Mouse (Mus musculus) liver, embryonic 11.5 days (tissue): ENCODE measurements around the gene Setd6. TPM values are rescaled to one million over a fixed set of nuclear protein-coding genes. Genes with fewer than 3 reads are reported as not detected.

ENCODE experiments used
- ATAC-seq: fragments of 200-750 bp; cut with Nextera tagmentation; replicated peaks from 2 replicates; pipeline ENCODE4 v1.8.0; 2017; ENCODE audit warnings: moderate number of reproducible peaks, mild to moderate bottlenecking, moderate TSS enrichment, moderate library complexity; ENCODE audit not compliant: low FRiP score
- DNase-seq: peaks from one replicate; pipeline ENCODE4 v3.0.0-alpha.2; 2017; ENCODE audit warnings: low spot score
- H3K27ac ChIP-seq: fragments of 300-500 bp; sonication (generic); 2 replicates; pipeline ENCODE4 v1.5.1; 2014; ENCODE audit warnings: mild to moderate bottlenecking, low read depth, low read length, control low read depth
- H3K27me3 ChIP-seq: fragments of 300-500 bp; sonication (generic); replicated peaks from 2 replicates; pipeline ENCODE4 v1.6.1; 2014; ENCODE audit warnings: low read length, mixed read lengths; ENCODE audit not compliant: control insufficient read depth, insufficient read depth
- H3K36me3 ChIP-seq: fragments of 300-500 bp; sonication (generic); 2 replicates; pipeline ENCODE4 v1.6.1; 2014; ENCODE audit warnings: mild to moderate bottlenecking, low read length, moderate library complexity, mixed read lengths; ENCODE audit not compliant: control insufficient read depth, insufficient read depth
- H3K4me1 ChIP-seq: fragments of 300-500 bp; sonication (generic); replicated peaks from 2 replicates; pipeline ENCODE4 v1.6.1; 2014; ENCODE audit warnings: low read length, mixed read lengths; ENCODE audit not compliant: control insufficient read depth, insufficient read depth
- H3K4me2 ChIP-seq: fragments of 300-500 bp; sonication (generic); 2 replicates; pipeline ENCODE4 v1.6.1; 2014; ENCODE audit warnings: mild to moderate bottlenecking, control low read depth, moderate library complexity
- H3K4me3 ChIP-seq: fragments of 300-500 bp; sonication (generic); 2 replicates; pipeline ENCODE4 v1.5.1; 2014; ENCODE audit warnings: low read depth, low read length, control low read depth
- H3K9ac ChIP-seq: fragments of 300-500 bp; sonication (generic); 2 replicates; pipeline ENCODE4 v1.6.1; 2014; ENCODE audit warnings: low read depth, low read length, control low read depth
- H3K9me3 ChIP-seq: fragments of 300-500 bp; sonication (generic); 2 replicates; pipeline ENCODE4 v1.6.1; 2016; ENCODE audit warnings: low read length, inconsistent platforms, mixed read lengths; ENCODE audit not compliant: control insufficient read depth
- WGBS: fragments of 180-500 bp; shearing (Covaris S2); extraction: QIAGEN DNeasy Blood & Tissue Kit; methylation state at CpG from one replicate; pipeline ENCODE4 v1.1.7; 2014; 5-methylcytosine and 5-hydroxymethylcytosine counted together
- polyA plus RNA-seq: library from polyadenylated mRNA; unstranded; fragments of >200 nt; fragmentation: Nextera tagmentation; extraction: Ambion mirVana; gene quantifications from 2 replicates; pipeline ENCODE4 v1.2.1, GENCODE M21; 2014

Gene Setd6
- polyA plus RNA-seq, 1 experiment from 2014 or later: 34.1 TPM

DNA sequence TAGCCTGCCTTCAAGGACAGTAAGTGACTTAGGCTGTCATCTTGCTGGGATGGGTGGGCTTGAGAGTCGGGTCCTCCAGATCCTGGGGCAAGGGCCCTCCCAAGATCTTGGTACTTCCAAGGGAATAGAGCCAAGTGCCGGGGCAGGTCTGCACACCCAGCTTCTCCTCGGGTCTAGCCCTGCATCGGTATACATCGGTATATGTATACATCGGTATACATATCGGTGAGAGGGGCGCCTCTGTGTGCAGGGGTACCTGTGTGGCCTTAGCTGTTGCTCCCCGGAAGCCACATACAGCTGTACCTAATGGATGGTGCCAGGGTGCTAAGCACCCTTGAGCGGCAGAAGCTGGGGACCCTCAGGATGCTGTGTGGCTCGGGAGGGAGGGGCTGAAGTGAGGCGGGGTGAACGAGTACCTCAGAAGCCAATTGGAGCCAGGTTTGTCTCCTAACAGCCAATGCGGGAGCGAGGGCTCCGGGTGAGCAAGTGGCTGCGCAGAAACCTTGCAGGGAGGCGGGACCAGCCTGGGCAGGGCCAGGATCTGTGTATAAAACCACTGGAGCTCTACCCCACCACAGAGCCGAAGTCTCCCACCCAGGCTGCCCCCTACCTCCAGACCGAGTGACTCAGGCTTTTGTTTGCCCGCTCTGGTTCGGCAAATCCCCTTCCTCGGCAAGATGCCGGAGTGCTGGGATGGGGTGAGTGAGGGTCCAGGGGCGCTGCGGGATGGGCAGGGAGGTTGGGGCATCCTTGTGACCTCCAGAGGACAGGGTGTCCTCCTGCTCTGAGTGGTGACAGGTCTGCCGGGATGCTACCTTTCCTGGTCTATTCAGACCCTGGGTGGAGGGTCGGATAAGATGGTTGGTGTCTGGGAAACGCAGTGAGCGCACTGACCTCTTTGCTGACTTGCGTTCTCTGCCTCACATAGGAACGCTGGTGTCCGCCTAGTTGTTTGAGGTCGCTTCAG is 12.9 kb upstream of the Setd6 start:
- 5% methylated on average over 34 of the region's 34 CpGs for WGBS
- peak overlapping the region; percentile 93 for H3K4me2 ChIP-seq
- H3K27ac ChIP-seq: no peak overlapping the region
- H3K27me3 ChIP-seq: peaks cover 12% of the 10 kb centered on the region
- H3K9me3 ChIP-seq: no peaks in the 10 kb centered on the region
- peak overlapping the region; percentile 5 for H3K9ac ChIP-seq
- ATAC-seq: peak; percentile 83
- peak overlapping the region; percentile 51 for H3K4me3 ChIP-seq
- DNase-seq: peak; percentile 70
- no peaks in the 10 kb centered on the region; the same call in 1 of the 2 replicates for H3K36me3 ChIP-seq
- peaks cover 7% of the 10 kb centered on the region for H3K4me1 ChIP-seq

DNA sequence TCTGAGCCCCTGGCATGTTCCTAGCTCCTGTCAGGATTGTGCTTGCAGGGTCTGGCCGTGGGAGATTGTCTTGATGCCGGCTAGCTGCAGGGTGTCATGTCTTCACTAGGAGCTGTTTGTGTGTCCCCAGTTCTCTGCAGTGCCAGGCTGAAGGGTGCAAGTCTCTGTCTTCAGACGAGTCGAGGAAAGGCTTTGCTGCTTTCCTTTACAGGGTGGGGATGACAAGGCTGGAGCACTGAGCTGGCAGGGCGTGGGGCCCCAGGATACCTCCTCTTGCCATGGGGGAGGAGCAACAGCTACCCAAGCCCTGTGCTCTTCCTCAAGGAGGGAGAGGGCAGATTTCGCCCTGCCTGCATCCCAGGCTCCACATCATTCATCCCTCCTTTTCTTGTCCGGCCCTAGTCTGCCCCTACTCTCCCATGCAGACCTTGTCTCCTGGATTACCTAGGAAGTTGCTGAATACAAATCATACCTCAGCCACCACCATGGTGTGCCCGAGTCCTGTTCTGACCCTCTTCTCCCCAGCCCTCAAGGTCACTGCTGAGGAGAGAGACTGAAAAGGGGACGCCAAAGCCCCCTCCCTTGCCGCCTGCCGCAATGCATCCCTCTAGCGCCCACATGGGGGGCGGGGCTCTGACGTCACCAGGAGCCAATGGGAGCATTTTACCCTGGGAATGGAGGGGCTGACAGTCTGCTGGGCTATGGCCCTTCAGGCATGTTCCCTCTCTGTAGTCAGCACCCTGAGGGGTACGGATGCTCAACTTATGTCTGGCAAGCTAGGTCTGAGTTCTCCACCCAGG is 12.0 kb upstream of the Setd6 start:
- DNase-seq (no peak), ATAC-seq (peak; percentile 33)
- 10% methylated on average over 15 of the region's 15 CpGs for WGBS
- Histone ChIP-seq H3K4me2 (peak overlapping the region; percentile 93), H3K27ac (no peak overlapping the region), H3K9ac (peak overlapping the region; percentile 20), H3K36me3 (no peaks in the 10 kb centered on the region; the same call in 1 of the 2 replicates), H3K4me1 (peaks cover 7% of the 10 kb centered on the region), H3K27me3 (peaks cover 5% of the 10 kb centered on the region), H3K9me3 (no peaks in the 10 kb centered on the region), H3K4me3 (peak overlapping the region; percentile 51)

DNA sequence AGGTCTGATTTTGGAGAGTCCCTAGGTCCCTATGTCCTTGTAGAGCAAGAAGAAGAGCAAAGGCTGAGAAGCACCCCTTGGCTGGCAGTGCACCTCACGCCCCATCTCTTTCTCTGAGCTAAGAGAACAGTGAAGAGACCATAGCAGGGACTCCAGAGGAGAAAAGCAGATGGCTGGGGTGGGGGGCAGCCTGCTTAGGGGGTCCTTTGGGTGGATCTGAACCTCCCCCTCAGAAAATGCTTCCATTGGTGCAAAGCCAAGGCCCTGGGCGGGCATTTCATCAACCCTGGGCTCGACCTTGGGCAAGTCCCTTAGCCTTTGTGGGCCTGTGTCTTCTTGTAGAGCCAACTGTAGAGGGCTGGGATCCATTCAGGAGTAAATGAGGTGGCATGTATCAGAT is 11.1 kb upstream of the Setd6 start:
- Histone ChIP-seq H3K27ac (no peak overlapping the region), H3K4me2 (no peak overlapping the region), H3K4me1 (peaks cover 7% of the 10 kb centered on the region), H3K4me3 (no peak overlapping the region), H3K9ac (no peak overlapping the region), H3K36me3 (no peaks in the 10 kb centered on the region; the same call in 1 of the 2 replicates), H3K9me3 (no peaks in the 10 kb centered on the region), H3K27me3 (peaks cover 9% of the 10 kb centered on the region)
- DNase-seq: no peak
- no peak for ATAC-seq
- 87% methylated on average over 3 of the region's 3 CpGs for WGBS

DNA sequence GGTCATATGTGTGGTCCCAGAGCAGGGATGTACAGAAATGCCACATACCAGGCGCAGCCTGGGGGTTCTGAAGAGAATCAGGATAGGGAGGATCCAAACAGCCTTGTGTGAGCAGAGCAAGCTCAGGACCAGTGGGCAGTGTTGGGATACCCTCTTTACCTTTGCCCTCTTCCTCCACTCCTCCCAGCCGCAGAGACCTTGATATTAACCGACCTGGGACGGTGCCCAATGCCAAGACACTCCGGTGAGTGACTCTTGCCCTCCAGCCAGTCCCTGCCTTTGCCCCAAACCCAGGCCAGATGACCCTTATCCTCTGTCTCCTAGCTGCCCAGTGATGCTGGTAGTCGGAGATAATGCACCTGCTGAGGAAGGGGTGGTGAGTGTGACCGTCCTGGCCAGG is 6.1 kb upstream of the Setd6 start:
- WGBS: 75% methylated on average over 7 of the region's 7 CpGs
- Histone ChIP-seq H3K9ac (no peak overlapping the region), H3K4me3 (no peak overlapping the region), H3K9me3 (no peaks in the 10 kb centered on the region), H3K4me2 (no peak overlapping the region), H3K4me1 (peaks cover 9% of the 10 kb centered on the region), H3K27ac (no peak overlapping the region), H3K27me3 (0 out of 2 replicates have a peak, but pooled peaks cover 3% of the 10 kb centered on the region), H3K36me3 (no peaks in the 10 kb centered on the region; the same call in 1 of the 2 replicates)
- ATAC-seq (no peak), DNase-seq (no peak)

DNA sequence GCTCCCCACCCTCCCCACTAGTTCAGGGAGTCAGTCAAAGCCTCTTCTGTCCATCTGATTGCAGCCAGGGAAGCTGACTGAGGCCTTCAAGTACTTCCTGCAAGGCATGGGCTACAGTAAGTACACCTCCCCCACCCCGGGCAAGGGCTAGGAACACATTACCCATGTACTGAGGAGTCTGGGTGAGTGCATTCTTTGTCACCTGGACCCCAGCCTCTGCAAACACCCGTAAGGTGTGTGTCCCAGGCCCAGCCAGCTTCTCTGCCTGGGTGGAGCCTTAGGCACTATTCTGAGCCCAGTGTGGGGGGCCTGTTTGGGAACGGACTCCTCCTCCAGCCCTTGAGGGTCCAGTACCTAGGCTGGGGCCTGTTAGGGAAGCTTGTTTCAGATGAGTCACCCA is 4.7 kb upstream of the Setd6 start:
- ATAC-seq: no peak

DNA sequence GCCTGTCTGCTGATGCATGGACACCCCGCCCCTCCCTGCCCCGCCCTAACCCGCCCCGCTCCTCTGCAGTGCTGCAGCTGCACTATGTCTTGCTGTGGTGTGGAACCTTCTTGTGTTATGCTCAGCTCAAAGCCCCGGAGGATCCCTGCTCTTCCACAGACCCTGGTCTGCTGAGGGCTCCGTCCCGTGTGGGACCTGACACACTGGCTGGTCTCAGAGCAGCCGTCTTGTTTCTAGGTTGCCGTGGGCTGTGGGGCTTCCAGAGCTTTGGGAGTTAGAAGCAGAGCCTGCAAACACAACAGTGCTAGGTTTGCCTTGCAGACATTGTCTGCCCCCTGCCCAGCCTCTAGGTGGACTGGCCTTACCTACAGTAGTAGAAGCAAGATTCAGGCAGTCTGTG is 3.3 kb upstream of the Setd6 start:
- DNase-seq: no peak
- no peak overlapping the region for H3K27ac ChIP-seq

More for the DNA sequence above, 4.7 kb upstream of the Setd6 start:
- Histone ChIP-seq H3K9ac (no peak overlapping the region), H3K27ac (no peak overlapping the region), H3K27me3 (0 out of 2 replicates have a peak, but pooled peaks cover 3% of the 10 kb centered on the region), H3K9me3 (no peaks in the 10 kb centered on the region), H3K4me2 (no peak overlapping the region), H3K4me3 (no peak overlapping the region), H3K36me3 (no peaks in the 10 kb centered on the region; the same call in 1 of the 2 replicates), H3K4me1 (peaks cover 17% of the 10 kb centered on the region)
- WGBS: 49% methylated on average over 3 of the region's 3 CpGs
- no peak for DNase-seq

DNA sequence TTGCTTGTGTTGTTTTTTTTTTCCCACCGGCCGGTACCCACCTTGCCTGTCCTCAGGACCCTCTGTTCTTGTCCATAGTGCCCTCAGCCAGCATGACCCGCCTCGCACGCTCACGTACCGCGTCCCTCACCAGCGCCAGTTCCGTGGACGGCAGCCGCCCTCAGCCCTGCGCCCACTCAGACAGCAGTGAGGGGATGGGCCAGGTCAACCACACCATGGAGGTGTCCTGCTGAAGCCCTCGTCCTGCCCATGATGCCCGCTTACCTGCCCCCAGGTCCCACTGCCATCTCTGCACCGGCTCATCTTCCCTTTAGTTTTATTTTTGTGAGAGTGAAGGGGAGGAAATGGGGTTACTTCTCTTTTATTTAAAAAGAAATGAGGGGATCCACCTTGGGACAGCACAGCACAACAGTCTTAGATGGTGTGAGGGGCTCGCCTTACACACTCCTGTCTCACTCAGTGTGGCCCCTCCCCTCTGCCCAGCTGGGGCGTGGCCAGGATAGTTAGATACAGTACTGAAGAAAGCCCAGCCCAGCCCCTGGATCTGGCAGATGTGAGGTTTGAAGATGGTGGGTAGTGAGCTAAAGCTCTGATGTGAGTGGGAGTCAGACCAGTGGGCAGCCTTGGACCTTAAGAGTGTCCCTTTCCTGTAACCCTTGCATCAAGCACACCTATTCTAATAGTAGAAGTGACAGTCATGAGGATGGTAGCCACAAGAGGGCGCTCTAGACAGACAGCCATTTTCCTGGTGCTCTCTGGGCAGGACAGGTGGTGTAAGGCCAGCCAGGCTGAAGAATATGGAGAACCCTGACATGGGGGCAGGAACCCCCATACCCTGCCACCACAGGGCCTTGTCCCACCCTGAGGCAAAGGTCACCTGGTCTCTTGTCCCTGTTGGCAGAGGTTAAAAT is 2.3 kb upstream of the Setd6 start:
- Histone ChIP-seq H3K4me3 (no peak overlapping the region), H3K27me3 (0 out of 2 replicates have a peak, but pooled peaks cover 3% of the 10 kb centered on the region), H3K9me3 (no peaks in the 10 kb centered on the region), H3K27ac (no peak overlapping the region), H3K4me1 (peaks cover 28% of the 10 kb centered on the region), H3K36me3 (peaks cover 9% of the 10 kb centered on the region; the same call in 1 of the 2 replicates), H3K4me2 (no peak overlapping the region), H3K9ac (no peak overlapping the region)
- DNase-seq: peak; percentile 79
- WGBS: 73% methylated on average over 19 of the region's 19 CpGs
- ATAC-seq: peak; percentile 37

More for the DNA sequence above, 3.3 kb upstream of the Setd6 start:
- 75% methylated on average over 9 of the region's 9 CpGs for WGBS
- Histone ChIP-seq H3K27me3 (0 out of 2 replicates have a peak, but pooled peaks cover 3% of the 10 kb centered on the region), H3K4me2 (no peak overlapping the region), H3K4me1 (peaks cover 28% of the 10 kb centered on the region), H3K9me3 (no peaks in the 10 kb centered on the region), H3K4me3 (no peak overlapping the region), H3K9ac (no peak overlapping the region), H3K36me3 (peaks cover 4% of the 10 kb centered on the region; the same call in 1 of the 2 replicates)
- no peak for ATAC-seq

DNA sequence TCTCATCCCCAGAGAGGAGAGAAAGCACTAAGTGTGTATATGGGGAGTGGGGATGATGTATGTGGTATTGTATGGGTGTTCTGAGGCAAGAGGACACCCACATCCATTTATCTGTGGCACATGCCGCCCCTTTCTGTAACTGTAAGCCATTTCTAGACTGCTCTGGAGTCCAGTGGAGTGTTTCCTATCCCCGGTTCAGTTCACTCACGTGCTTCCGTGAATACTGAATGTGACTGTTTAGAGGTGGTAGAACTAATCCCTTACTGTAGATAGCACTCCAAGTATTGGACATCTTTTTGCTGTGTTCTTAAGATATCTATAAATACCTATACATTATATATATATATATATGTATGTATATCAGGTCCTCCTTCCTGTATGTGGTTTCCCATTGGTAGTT is 1.3 kb upstream of the Setd6 start:
- peaks cover 10% of the 10 kb centered on the region for H3K36me3 ChIP-seq

More for the DNA sequence above, 1.3 kb upstream of the Setd6 start:
- ATAC-seq: no peak
- H3K27ac ChIP-seq: no peak overlapping the region
- peaks cover 28% of the 10 kb centered on the region for H3K4me1 ChIP-seq
- no peak overlapping the region for H3K4me3 ChIP-seq
- H3K4me2 ChIP-seq: no peak overlapping the region
- no peaks in the 10 kb centered on the region for H3K27me3 ChIP-seq
- no peak overlapping the region for H3K9ac ChIP-seq
- no peaks in the 10 kb centered on the region for H3K9me3 ChIP-seq
- no peak for DNase-seq
- WGBS: 91% methylated on average over 4 of the region's 4 CpGs
